Mouse (Mus musculus) thymus, adult 2 months (tissue): Measurements from ENCODE around the gene Spaca6. TPM values are rescaled to one million over a fixed set of nuclear protein-coding genes. Genes with fewer than 3 reads are reported as not detected.

Source experiments
- DNase-seq: peaks from one replicate; pipeline ENCODE4 v3.0.0; 2021
- H3K27ac ChIP-seq: fragments of 200-500 bp; 2 replicates; pipeline ENCODE4 v1.5.1; 2012; ENCODE audit warnings: low read length, control low read depth; ENCODE audit not compliant: control insufficient read depth, insufficient read depth
- H3K27me3 ChIP-seq: fragments of 200-500 bp; 2 replicates; pipeline ENCODE4 v1.6.1; 2012; ENCODE audit warnings: mild to moderate bottlenecking, low read length, moderate library complexity, mixed read lengths; ENCODE audit not compliant: control insufficient read depth, insufficient read depth
- H3K36me3 ChIP-seq: fragments of 200-500 bp; 2 replicates; pipeline ENCODE4 v1.6.1; 2012; ENCODE audit warnings: mild to moderate bottlenecking, low read length, moderate library complexity; ENCODE audit not compliant: control insufficient read depth, insufficient read depth
- H3K4me1 ChIP-seq: fragments of 200-500 bp; replicated peaks from 2 replicates; pipeline ENCODE4 v1.6.1; 2012; ENCODE audit warnings: low read length; ENCODE audit not compliant: control insufficient read depth, insufficient read depth
- H3K4me3 ChIP-seq: fragments of 200-500 bp; 2 replicates; pipeline ENCODE4 v1.5.1; 2012; ENCODE audit warnings: mild to moderate bottlenecking, low read length, control low read depth, moderate library complexity; ENCODE audit not compliant: control insufficient read depth, insufficient read depth
- CTCF ChIP-seq: fragments of 200-500 bp; IDR thresholded peaks from 2 replicates; pipeline ENCODE4 v1.5.1; 2012; ENCODE audit warnings: mild to moderate bottlenecking, control low read depth, low read length, moderate library complexity, borderline replicate concordance; ENCODE audit not compliant: control insufficient read depth, poor library complexity, insufficient read depth; ENCODE audit errors: extremely low read depth
- POLR2A ChIP-seq: fragments of 200-500 bp; IDR thresholded peaks from 2 replicates; pipeline ENCODE4 v1.6.1; 2012; ENCODE audit warnings: mild to moderate bottlenecking, low read length, control low read depth, moderate library complexity; ENCODE audit not compliant: control insufficient read depth, poor library complexity, insufficient read depth; ENCODE audit errors: extremely low read depth
- WGBS: fragments of 180-500 bp; shearing (Covaris S2); methylation state at CpG from one replicate; pipeline ENCODE4 v1.1.7; 2018; 5-methylcytosine and 5-hydroxymethylcytosine counted together
- polyA plus RNA-seq: library from polyadenylated mRNA; depleted of rRNA; stranded (reverse); fragments of >200 nt; gene quantifications from 2 replicates; pipeline ENCODE4 v1.2.3, GENCODE M21; 2012

The Spaca6 gene
- polyA plus RNA-seq, 1 experiment, result 14.9 TPM

DNA sequence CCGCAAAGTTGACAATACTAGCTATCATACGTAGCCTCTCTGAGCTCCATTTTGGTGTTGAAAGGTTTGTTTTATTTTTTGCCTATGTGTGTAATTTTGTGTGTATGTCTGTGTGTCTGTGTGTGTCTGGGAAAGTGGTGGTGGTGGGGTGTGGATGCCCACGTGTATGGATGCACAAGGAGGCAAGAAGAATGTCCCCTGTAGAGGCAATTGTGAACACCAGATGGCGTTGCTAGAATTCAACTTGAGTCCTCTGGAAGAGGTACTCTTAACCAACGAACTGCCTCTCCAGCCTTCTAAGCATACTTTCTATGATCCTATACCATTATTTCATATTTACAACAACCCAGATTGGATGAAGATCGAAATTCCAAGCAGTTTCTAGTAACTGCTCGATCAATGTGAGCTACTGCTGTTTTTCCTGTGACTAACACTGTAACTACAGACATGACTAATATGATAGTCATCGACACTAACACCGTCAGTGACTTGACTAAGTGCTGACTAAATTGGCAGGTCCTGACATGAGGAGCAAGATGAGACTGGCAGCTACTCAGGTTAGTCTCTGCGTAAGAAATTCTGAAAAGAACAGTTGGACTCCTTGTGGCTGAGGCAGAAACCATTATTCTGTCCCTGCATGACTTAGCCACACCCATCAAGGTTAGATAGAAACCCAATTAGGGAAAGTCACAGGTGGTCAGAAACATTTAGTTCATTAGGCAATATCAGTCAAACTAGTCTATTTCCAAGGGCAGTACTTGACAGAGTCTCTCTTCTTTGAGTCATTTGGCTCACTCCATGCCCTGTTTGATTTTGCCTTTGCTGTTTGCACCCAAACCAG is 18.4 kb downstream of the Spaca6 start:
- H3K4me1 ChIP-seq, result no peaks in the 10 kb centered on the region
- TF ChIP-seq POLR2A (no peak), CTCF (no peak)
- WGBS, result 69% methylated on average over 10 of the region's 10 CpGs

DNA sequence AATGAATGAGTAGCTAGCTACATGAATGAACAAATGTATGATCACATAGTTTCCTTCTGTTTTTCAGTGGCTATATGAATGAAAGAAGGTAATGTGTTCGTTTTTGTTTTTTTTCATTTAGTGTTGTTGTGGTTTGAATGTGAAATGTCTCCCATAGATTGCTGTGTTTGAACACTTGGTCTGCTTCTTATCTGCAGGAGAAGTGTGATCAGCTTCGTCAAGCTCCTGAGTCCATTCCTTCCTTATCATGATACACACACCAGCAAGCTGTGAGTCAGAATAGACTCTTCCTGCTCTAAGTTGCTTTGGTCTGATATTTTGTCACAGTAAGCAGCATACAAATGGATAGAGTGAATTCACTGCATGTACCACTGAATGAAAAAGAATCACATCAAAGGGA is 22.0 kb downstream of the Spaca6 start:
- H3K27me3 ChIP-seq, result no peaks in the 10 kb centered on the region; the same call in 1 of the 2 replicates
- 46% methylated on average over 2 of the region's 2 CpGs for WGBS

More for the DNA sequence above, 18.4 kb downstream of the Spaca6 start:
- Histone ChIP-seq H3K27ac (no peak overlapping the region), H3K36me3 (no peaks in the 10 kb centered on the region), H3K27me3 (no peaks in the 10 kb centered on the region; the same call in 1 of the 2 replicates), H3K4me3 (no peak overlapping the region)
- peak; percentile 18 for DNase-seq

DNA sequence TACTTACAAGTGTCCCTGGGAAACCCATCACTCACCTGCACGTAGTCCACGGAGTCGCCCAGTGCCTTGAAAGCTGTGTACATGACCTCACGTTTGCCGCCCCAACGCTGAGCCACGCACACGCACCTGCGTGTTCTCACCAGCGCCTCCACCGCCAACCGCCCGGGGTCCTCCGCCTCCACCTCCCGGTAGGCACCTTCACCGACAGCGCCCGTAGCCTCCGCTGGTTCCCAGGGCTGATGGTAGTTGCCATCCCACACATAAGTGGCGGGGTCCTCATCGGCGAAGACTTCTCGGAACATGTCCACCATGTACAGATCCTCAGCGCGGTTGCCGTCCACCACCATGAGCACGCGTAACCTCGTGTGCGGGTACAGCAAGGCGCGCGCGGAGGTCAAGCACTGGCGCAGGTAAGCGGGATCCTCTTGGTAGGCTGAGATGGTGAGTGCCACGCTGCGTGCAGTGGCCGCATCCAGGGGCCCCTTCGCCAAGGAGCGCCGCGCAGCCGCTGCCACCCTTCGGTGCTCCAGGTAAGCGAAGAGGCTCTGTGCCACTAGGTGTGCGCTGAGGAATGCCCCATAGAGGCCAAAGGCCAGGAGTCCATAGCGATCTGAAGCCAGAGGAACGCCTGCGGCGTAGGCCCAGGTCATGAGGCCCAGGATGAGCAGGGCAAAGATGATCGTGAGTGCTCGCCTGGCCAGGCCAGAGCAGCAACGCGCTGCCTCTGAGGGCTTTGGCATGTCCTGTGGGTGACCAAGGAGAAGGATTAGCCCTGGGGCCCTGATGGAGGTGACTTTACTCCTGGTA is 23.2 kb downstream of the Spaca6 start:
- no peaks in the 10 kb centered on the region; the same call in 1 of the 2 replicates for H3K27me3 ChIP-seq
- no peaks in the 10 kb centered on the region for H3K4me1 ChIP-seq
- H3K36me3 ChIP-seq, result no peaks in the 10 kb centered on the region
- TF ChIP-seq POLR2A, result no peak
- no peak for TF ChIP-seq CTCF
- no peak overlapping the region for H3K4me3 ChIP-seq
- H3K27ac ChIP-seq, result no peak overlapping the region
- 50% methylated on average over 55 of the region's 55 CpGs for WGBS
- DNase-seq, result no peak

More for the DNA sequence above, 22.0 kb downstream of the Spaca6 start:
- TF ChIP-seq POLR2A (no peak), CTCF (no peak)
- Histone ChIP-seq H3K27ac (no peak overlapping the region), H3K4me3 (no peak overlapping the region), H3K4me1 (no peaks in the 10 kb centered on the region), H3K36me3 (no peaks in the 10 kb centered on the region)
- DNase-seq, result no peak

DNA sequence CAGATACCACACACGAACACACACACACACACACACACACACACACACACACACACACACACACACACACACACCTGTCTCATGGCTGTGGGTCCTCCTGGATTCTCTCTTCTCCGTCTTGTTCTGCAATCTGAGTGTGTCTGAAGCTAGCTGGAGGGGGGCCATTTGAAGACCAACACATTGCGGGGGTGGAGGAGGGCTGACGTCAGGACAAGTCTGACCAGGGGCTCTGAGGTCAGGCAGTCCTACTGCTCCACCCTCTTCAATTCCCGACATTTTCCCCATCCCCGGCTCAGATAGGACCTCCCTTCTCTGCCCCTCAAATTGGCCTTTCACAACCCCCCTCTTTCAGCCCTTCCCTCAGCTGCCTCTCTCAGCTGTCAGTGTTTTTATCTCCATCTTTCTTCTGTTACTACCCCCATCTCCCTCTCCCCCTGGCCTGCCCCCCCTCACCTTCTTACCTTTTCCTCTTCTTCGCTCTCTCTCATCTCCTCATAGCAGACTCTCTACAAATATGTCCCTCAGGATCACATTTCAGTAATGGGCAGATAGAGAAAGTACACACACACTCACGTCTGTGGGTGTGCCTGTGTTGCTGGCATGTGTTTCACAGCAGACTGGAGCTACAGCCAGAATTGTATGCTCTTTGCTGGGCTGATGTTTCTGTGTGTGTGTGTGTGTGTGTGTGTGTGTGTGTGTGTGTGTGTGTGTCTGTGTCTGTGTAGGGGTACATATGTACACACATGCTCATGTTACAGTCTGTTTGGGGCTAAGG is 28.3 kb downstream of the Spaca6 start, which contains the start of gene Has1:
Has1 (minus strand) TSS at position 142 of the 775 bp plus-strand sequence.
- Histone ChIP-seq H3K27me3 (no peaks in the 10 kb centered on the region), H3K27ac (no peak within 1 kb of the TSS), H3K36me3 (no peaks in the 10 kb centered on the region), H3K4me3 (no peak within 1 kb of the TSS), H3K4me1 (no peaks in the 10 kb centered on the region)
- 85% methylated on average over 8 of the region's 8 CpGs for WGBS
- TF ChIP-seq CTCF (no peak), POLR2A (no peak)
- DNase-seq, result no peak

DNA sequence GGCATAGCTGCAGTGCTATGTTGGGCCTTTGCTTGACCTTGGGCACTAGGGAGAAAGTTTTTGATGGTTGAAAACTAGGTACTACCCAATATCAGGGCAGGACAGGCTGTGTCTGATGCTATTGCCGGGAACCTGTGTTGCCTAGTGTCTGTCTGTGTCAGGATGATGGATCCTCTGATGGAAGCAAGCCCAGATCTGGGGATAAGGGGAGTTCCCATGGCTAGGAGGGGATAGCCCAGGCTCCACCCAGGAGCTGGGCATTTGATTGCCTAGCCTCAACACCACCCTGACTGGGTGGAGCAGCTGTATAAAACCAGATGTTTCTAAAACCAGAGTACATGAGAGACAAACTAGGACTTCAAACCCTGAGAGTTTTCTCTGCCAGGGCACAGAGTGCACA is 29.7 kb downstream of the Spaca6 start:
- 94% methylated on average over 1 of the region's 1 CpGs for WGBS
- no peak overlapping the region for H3K4me3 ChIP-seq
- H3K27ac ChIP-seq, result no peak overlapping the region
- no peaks in the 10 kb centered on the region for H3K36me3 ChIP-seq
- DNase-seq, result no peak
- TF ChIP-seq POLR2A (no peak), CTCF (no peak)
- H3K27me3 ChIP-seq, result no peaks in the 10 kb centered on the region
- no peaks in the 10 kb centered on the region for H3K4me1 ChIP-seq

DNA sequence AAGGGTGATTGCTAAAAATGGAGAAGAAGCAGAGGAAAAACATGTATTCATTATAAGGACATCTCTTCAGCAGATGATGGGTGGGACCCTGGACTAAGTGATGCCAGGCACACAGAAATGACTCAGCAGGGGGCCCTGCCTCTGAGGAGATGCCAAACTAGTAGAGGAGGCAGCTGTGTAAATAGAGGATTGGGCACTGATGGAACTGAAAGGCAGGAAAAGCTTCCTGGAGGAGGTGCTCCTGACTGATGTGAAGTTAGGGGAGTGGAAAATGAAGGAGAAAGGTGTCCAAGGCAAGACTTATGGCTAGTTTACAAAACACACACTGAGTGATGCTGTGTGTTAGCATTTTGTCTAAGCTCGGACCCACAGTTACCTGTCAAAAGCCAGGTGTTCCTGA is 30.5 kb downstream of the Spaca6 start:
- Histone ChIP-seq H3K4me1 (no peaks in the 10 kb centered on the region), H3K27me3 (no peaks in the 10 kb centered on the region), H3K27ac (no peak overlapping the region), H3K36me3 (no peaks in the 10 kb centered on the region), H3K4me3 (no peak overlapping the region)
- no peak for TF ChIP-seq POLR2A
- TF ChIP-seq CTCF, result no peak
- WGBS, result 90% methylated on average over 1 of the region's 1 CpGs
- DNase-seq, result no peak
